In genomic region chr5:126733470-126733869, GRCm38 (mm10) we compare ENCODE assay signal across 8 mouse cellular contexts.
DNase-seq lines count a peak whose midpoint lies in the region; ATAC-seq and TF ChIP-seq lines count a peak whose summit lies in the region.

No protein-coding gene starts in this region.

- H3K4me3 ChIP-seq in forebrain, embryonic 11.5 days (ENCODE audit: low read depth, low read length) = no peak overlapping the region
- no peak overlapping the region for H3K4me3 ChIP-seq in lung, adult 2 months (replicated peaks; ENCODE audit: extremely low read depth, low read depth, low read length)

- no peaks in the 10 kb centered on the region for H3K4me1 ChIP-seq in forebrain, embryonic 11.5 days (replicated peaks; ENCODE audit: control insufficient read depth, insufficient read depth, low read length)
- H3K4me1 ChIP-seq in lung, adult 2 months (ENCODE audit: control insufficient read depth, insufficient read depth, low read length) = no peaks in the 10 kb centered on the region

- TF ChIP-seq POLR2A in lung, adult 2 months (IDR thresholded peaks at IDR 0.05; ENCODE audit: borderline replicate concordance, extremely low read depth, low read depth, low read length) = no peak

- H3K27me3 ChIP-seq in forebrain, embryonic 11.5 days (ENCODE audit: control insufficient read depth, insufficient read depth, low read length) = no peaks in the 10 kb centered on the region

- H3K4me2 ChIP-seq in forebrain, embryonic 11.5 days (ENCODE audit: low read depth, low read length, severe bottlenecking) = peak overlapping the region; percentile 35; the same call in 1 of the 2 replicates

- 12% methylated on average over 4 of the region's 15 CpGs for WGBS in forebrain, embryonic 11.5 days
- 10% methylated on average over 6 of the region's 15 CpGs for WGBS in lung, adult 2 months

- no peaks in the 10 kb centered on the region for H3K36me3 ChIP-seq in forebrain, embryonic 11.5 days (ENCODE audit: control insufficient read depth, insufficient read depth, low read length)

- H3K9me3 ChIP-seq in forebrain, embryonic 11.5 days (ENCODE audit: control insufficient read depth, low read length) = no peaks in the 10 kb centered on the region

- 0 out of 2 replicates have a peak, but pooled peaks have one; percentile 11 for TF ChIP-seq CTCF in lung, adult 2 months (IDR thresholded peaks at IDR 0.05; ENCODE audit: insufficient read depth, low read length)

- H3K27ac ChIP-seq in forebrain, embryonic 11.5 days (ENCODE audit: low read depth, low read length) = no peak overlapping the region

- H3K9ac ChIP-seq in forebrain, embryonic 11.5 days (ENCODE audit: low read length) = 0 out of 2 replicates have a peak overlapping the region, but pooled peaks have one; percentile 14

- ATAC-seq in forebrain, embryonic 11.5 days (replicated peaks; ENCODE audit: low FRiP score) = peak; percentile 80
- ATAC-seq in activated CD4-positive, CD25-positive, alpha-beta regulatory T cell, adult 4 months = no peak

- peak; percentile 22 for DNase-seq in thymus, postnatal 4 days
- no peak for DNase-seq in thymus, postnatal 0 days (ENCODE audit: low spot score)
- peak; percentile 89 for DNase-seq in forebrain, embryonic 11.5 days (ENCODE audit: low spot score)
- DNase-seq in heart, postnatal 4 days = peak; percentile 64
- DNase-seq in layer of hippocampus, adult 9-10 months (ENCODE audit: low spot score) = peak; percentile 66
- DNase-seq in lung, adult 2 months = peak; percentile 5
- peak; percentile 66 for DNase-seq in ovary, postnatal 36 days (ENCODE audit: low spot score)
